Mouse (Mus musculus): ENCODE data around the gene Abca8a.

- TF ChIP-seq CTCF (IDR thresholded peaks at IDR 0.05; ENCODE audit: low read depth, low read length) = no peak
- no peak for TF ChIP-seq POLR2A (IDR thresholded peaks at IDR 0.05; ENCODE audit: borderline replicate concordance, low read depth, low read length)
Measured at GRCm38 (mm10) chr11:109995013-109995412, 100.8 kb downstream of the Abca8a start.

Measured in bone marrow macrophage, adult 2 months (primary cell).